Mouse (Mus musculus) c-Kit-positive CD71-positive TER-119-positive erythroid progenitor cells, embryonic 14.5 days (primary cell): Measurements from ENCODE around the gene Fgfr2.
"Not testable (repeated sequence)": the region's sequence is repeated elsewhere in the genome, so short reads cannot be mapped to it uniquely, and the experiment has no call there.

Experiments used
- DNase-seq: peaks from one replicate; pipeline ENCODE4 v3.0.0-alpha.2; 2013; ENCODE audit warnings: low spot score

The Fgfr2 gene

GRCm38 (mm10) chr7:132446841-132447240 lies 676.3 kb downstream of the Fgfr2 start:
- DNase-seq, result no peak

- DNase-seq, result no peak
These were observed 678.9 kb downstream of the Fgfr2 start for GRCm38 (mm10) chr7:132444221-132444620.

- no peak for DNase-seq
These were observed 679.4 kb downstream of the Fgfr2 start for GRCm38 (mm10) chr7:132443769-132444168.

- DNase-seq, result no peak
These were observed 680.0 kb downstream of the Fgfr2 start for GRCm38 (mm10) chr7:132443134-132443533.

GRCm38 (mm10) chr7:132442133-132442763 lies 680.9 kb downstream of the Fgfr2 start:
- DNase-seq, result not testable (repeated sequence)

- no peak for DNase-seq
These were observed 683.2 kb downstream of the Fgfr2 start for GRCm38 (mm10) chr7:132439916-132440315.

- DNase-seq, result no peak
These were observed 685.1 kb downstream of the Fgfr2 start for GRCm38 (mm10) chr7:132438060-132438459.

GRCm38 (mm10) chr7:132437431-132437830 lies 685.7 kb downstream of the Fgfr2 start:
- no peak for DNase-seq

- DNase-seq, result no peak
These were observed 687.6 kb downstream of the Fgfr2 start for GRCm38 (mm10) chr7:132435486-132436055.

GRCm38 (mm10) chr7:132429324-132429723 lies 693.8 kb downstream of the Fgfr2 start:
- no peak for DNase-seq

GRCm38 (mm10) chr7:132428308-132428707 lies 694.8 kb downstream of the Fgfr2 start:
- DNase-seq, result no peak

GRCm38 (mm10) chr7:132426069-132426468 lies 697.1 kb downstream of the Fgfr2 start:
- DNase-seq, result no peak

GRCm38 (mm10) chr7:132425364-132425999 lies 697.7 kb downstream of the Fgfr2 start:
- DNase-seq, result no peak

GRCm38 (mm10) chr7:132423570-132423969 lies 699.6 kb downstream of the Fgfr2 start:
- DNase-seq, result no peak

GRCm38 (mm10) chr7:132419378-132420255 lies 703.5 kb downstream of the Fgfr2 start:
- no peak for DNase-seq

- no peak for DNase-seq
These were observed 706.3 kb downstream of the Fgfr2 start for GRCm38 (mm10) chr7:132416866-132417265.

GRCm38 (mm10) chr7:132415866-132416265 lies 707.3 kb downstream of the Fgfr2 start:
- no peak for DNase-seq

- no peak for DNase-seq
These were observed 710.6 kb downstream of the Fgfr2 start for GRCm38 (mm10) chr7:132412520-132412919.

- no peak for DNase-seq
These were observed 711.4 kb downstream of the Fgfr2 start for GRCm38 (mm10) chr7:132411708-132412107.

- DNase-seq, result no peak
These were observed 712.2 kb downstream of the Fgfr2 start for GRCm38 (mm10) chr7:132410958-132411357.

GRCm38 (mm10) chr7:132409890-132410289 lies 713.3 kb downstream of the Fgfr2 start:
- no peak for DNase-seq

- DNase-seq, result peak; percentile 56
These were observed 720.6 kb downstream of the Fgfr2 start for GRCm38 (mm10) chr7:132402377-132403084.
